Mouse (Mus musculus) CH12.LX (cell line): Measurements from ENCODE around the gene Ints1. TPM values are rescaled to one million over a fixed set of nuclear protein-coding genes. Genes with fewer than 3 reads are reported as not detected.

Experiments used
- DNase-seq: peaks from one replicate; pipeline ENCODE4 v3.0.0-alpha.2; 2013; ENCODE audit errors: extremely low read depth
- H3K27ac ChIP-seq: 2 replicates; pipeline ENCODE4 v1.5.1; 2012; ENCODE audit warnings: low read depth, mild to moderate bottlenecking, control low read depth, moderate library complexity; ENCODE audit not compliant: insufficient read depth
- H3K27me3 ChIP-seq: replicated peaks from 2 replicates; pipeline ENCODE3; 2012; ENCODE audit warnings: inconsistent platforms
- H3K36me3 ChIP-seq, 2 experiments: replicated peaks in 1 of 2; 2 replicates each; pipeline versions ENCODE3 to v1.6.1; 2012; ENCODE audit warnings: inconsistent platforms in 1 of 2, low read length in 1 of 2, mild to moderate bottlenecking in 1 of 2, mixed read lengths in 1 of 2, moderate library complexity in 1 of 2; ENCODE audit not compliant: control insufficient read depth in 1 of 2, insufficient read depth in 1 of 2
- H3K4me1 ChIP-seq, 2 experiments: 2 replicates each; pipeline ENCODE4 v1.6.1; 2012; ENCODE audit warnings: inconsistent platforms in 1 of 2, moderate library complexity in 1 of 2; ENCODE audit not compliant: insufficient read depth in 2 of 2, control insufficient read depth in 1 of 2
- H3K4me2 ChIP-seq: 2 replicates; pipeline ENCODE4 v1.6.1; 2012; ENCODE audit warnings: low read depth, mild to moderate bottlenecking, control low read depth; ENCODE audit not compliant: poor library complexity, insufficient read depth, severe bottlenecking
- H3K4me3 ChIP-seq, 3 experiments: fragments of 150-350 bp in 1 of 3; sonication (generic) in 1 of 3; replicated peaks in 1 of 3; 2 replicates each; pipeline versions ENCODE3 to v1.5.1; 2011 to 2012; ENCODE audit warnings: low read depth in 2 of 3, low read length in 2 of 3, mild to moderate bottlenecking in 2 of 3, moderate library complexity in 2 of 3, control low read depth in 1 of 3, improper control_type of control experiment in 1 of 3, inconsistent platforms in 1 of 3, mixed read lengths in 1 of 3; ENCODE audit not compliant: poor library complexity in 1 of 3
- H3K79me2 ChIP-seq: replicated peaks from 2 replicates; pipeline ENCODE4 v1.6.1; 2012; ENCODE audit warnings: mild to moderate bottlenecking, moderate library complexity; ENCODE audit not compliant: control insufficient read depth, poor library complexity, insufficient read depth, severe bottlenecking; ENCODE audit errors: extremely low read depth
- H3K9ac ChIP-seq: 2 replicates; pipeline ENCODE4 v1.6.1; 2012; ENCODE audit warnings: low read depth, mild to moderate bottlenecking, control low read depth, moderate library complexity; ENCODE audit not compliant: insufficient read depth
- H3K9me3 ChIP-seq: replicated peaks from 2 replicates; pipeline ENCODE3; 2012; ENCODE audit warnings: low read length, inconsistent platforms, mixed read lengths
- CHD1 ChIP-seq: IDR thresholded peaks from 2 replicates; pipeline ENCODE4 v1.6.1; 2012; ENCODE audit warnings: low read depth, low read length, improper control_type of control experiment, inconsistent platforms
- CTCF ChIP-seq, 2 experiments: IDR thresholded peaks in 1 of 2; conservative IDR thresholded peaks in 1 of 2; 2 replicates each; pipeline ENCODE4 v1.5.1; 2011 to 2012; ENCODE audit warnings: low read depth in 2 of 2, low read length in 2 of 2, improper control_type of control experiment in 1 of 2, inconsistent platforms in 1 of 2, mild to moderate bottlenecking in 1 of 2, moderate library complexity in 1 of 2
- ETS1 ChIP-seq: conservative IDR thresholded peaks from 2 replicates; pipeline ENCODE4 v1.6.1; 2012; ENCODE audit warnings: low read depth, mild to moderate bottlenecking, inconsistent platforms, low read length, improper control_type of control experiment, moderate library complexity
- GABPA ChIP-seq: IDR thresholded peaks from 2 replicates; pipeline ENCODE4 v1.6.1; 2012; ENCODE audit warnings: low read depth, low read length, improper control_type of control experiment, inconsistent platforms; ENCODE audit not compliant: insufficient replicate concordance
- JUN ChIP-seq: IDR thresholded peaks from 2 replicates; pipeline ENCODE4 v1.6.1; 2011; ENCODE audit warnings: low read depth, mild to moderate bottlenecking, low read length, improper control_type of control experiment, moderate library complexity; ENCODE audit not compliant: insufficient read depth
- JUND ChIP-seq: conservative IDR thresholded peaks from 2 replicates; pipeline ENCODE4 v1.6.1; 2011; ENCODE audit warnings: low read depth, low read length, improper control_type of control experiment
- MAFK ChIP-seq: IDR thresholded peaks from 2 replicates; pipeline ENCODE4 v1.6.1; 2011; ENCODE audit warnings: low read length, improper control_type of control experiment; ENCODE audit not compliant: insufficient replicate concordance
- MAX ChIP-seq: IDR thresholded peaks from 2 replicates; pipeline ENCODE4 v1.6.1; 2011; ENCODE audit warnings: low read length, improper control_type of control experiment
- MEF2A ChIP-seq: IDR thresholded peaks from 2 replicates; pipeline ENCODE4 v1.6.1; 2014; ENCODE audit warnings: low read depth, mild to moderate bottlenecking, inconsistent platforms, low read length, improper control_type of control experiment, borderline replicate concordance
- MXI1 ChIP-seq: IDR thresholded peaks from 2 replicates; pipeline ENCODE4 v1.6.1; 2011; ENCODE audit warnings: mild to moderate bottlenecking, low read depth, low read length, improper control_type of control experiment
- NRF1 ChIP-seq: IDR thresholded peaks from 2 replicates; pipeline ENCODE4 v1.6.1; 2014; ENCODE audit warnings: low read depth, mild to moderate bottlenecking, inconsistent platforms, low read length, improper control_type of control experiment, moderate library complexity
- PAX5 ChIP-seq: IDR thresholded peaks from 2 replicates; pipeline ENCODE4 v1.6.1; 2012; ENCODE audit warnings: low read length, inconsistent platforms, mixed read lengths
- POLR2A ChIP-seq: IDR thresholded peaks from 2 replicates; pipeline ENCODE4 v1.6.1; 2011; ENCODE audit warnings: low read depth, mild to moderate bottlenecking, improper control_type of control experiment, low read length
- RCOR1 ChIP-seq: conservative IDR thresholded peaks from 2 replicates; pipeline ENCODE4 v1.6.1; 2012; ENCODE audit warnings: low read depth, mild to moderate bottlenecking, inconsistent platforms, low read length, improper control_type of control experiment
- SIN3A ChIP-seq: IDR thresholded peaks from 2 replicates; pipeline ENCODE4 v1.6.1; 2012; ENCODE audit warnings: low read length, improper control_type of control experiment, inconsistent platforms
- SMC3 ChIP-seq: IDR thresholded peaks from 2 replicates; pipeline ENCODE4 v1.6.1; 2011; ENCODE audit warnings: low read depth, low read length, improper control_type of control experiment
- TBP ChIP-seq: conservative IDR thresholded peaks from 2 replicates; pipeline ENCODE4 v1.6.1; 2011; ENCODE audit warnings: low read depth, low read length, improper control_type of control experiment
- TCF12 ChIP-seq: IDR thresholded peaks from 2 replicates; pipeline ENCODE4 v1.6.1; 2014; ENCODE audit warnings: low read depth, mild to moderate bottlenecking, inconsistent platforms, low read length, improper control_type of control experiment
- USF2 ChIP-seq: conservative IDR thresholded peaks from 2 replicates; pipeline ENCODE4 v1.6.1; 2011; ENCODE audit warnings: low read depth, low read length, improper control_type of control experiment
- ZC3H11A ChIP-seq: IDR thresholded peaks from 2 replicates; pipeline ENCODE4 v1.6.1; 2012; ENCODE audit warnings: low read depth, mild to moderate bottlenecking, inconsistent platforms, low read length, improper control_type of control experiment
- ZKSCAN1 ChIP-seq: IDR thresholded peaks from 2 replicates; pipeline ENCODE4 v1.6.1; 2012; ENCODE audit warnings: low read depth, inconsistent platforms, low read length, improper control_type of control experiment, borderline replicate concordance
- dilution Hi-C: fragments of 300-500 bp; cut with MboI; formaldehyde crosslinking; loops from 2 replicates; pipeline ENCODE4 v1.14.3; 2020; ENCODE audit warnings: low sequenced_read_pairs; ENCODE audit not compliant: extremely low pct_unique_long_range_greater_than_20kb, extremely low pct_ligation_motif_present
- in situ Hi-C: fragments of 300-500 bp; cut with MboI; formaldehyde crosslinking; loops from 3 replicates; pipeline ENCODE4 v1.14.3; 2019; ENCODE audit warnings: low sequenced_read_pairs, low pct_ligation_motif_present, low pct_unique_long_range_greater_than_20kb, mixed read lengths
- polyA plus RNA-seq: library from polyadenylated mRNA; unstranded; fragments of >175 nt; gene quantifications from 2 replicates; pipeline ENCODE4 v1.2.1, GENCODE M21; 2012; ENCODE audit warnings: low read depth; ENCODE audit not compliant: insufficient read length
- total RNA-seq, 2 experiments: library from RNA; depleted of rRNA; stranded (reverse); fragments of 300-350 nt in 1 of 2; fragments of >200 nt in 1 of 2; gene quantifications; 2 replicates each; pipeline ENCODE4 v1.2.3; 2012 to 2014

Ints1 gene
- total and polyA plus RNA-seq, 3 experiments: 19.8 to 88.2 (median 72.1) TPM

GRCm38 (mm10) chr5:139801880-139802279, 26.4 kb upstream of the Ints1 start:
- peaks cover 10% of the 10 kb centered on the region for H3K79me2 ChIP-seq
- no peaks in the 10 kb centered on the region for H3K4me1 ChIP-seq
- DNase-seq: no peak
- H3K4me3 ChIP-seq: no peak overlapping the region
- peaks cover 32 to 59% of the 10 kb centered on the region in 2 experiments for H3K36me3 ChIP-seq
- H3K27ac ChIP-seq: no peak overlapping the region
- no peak overlapping the region for H3K9ac ChIP-seq
- dilution Hi-C loops: no loop called here
- no peaks in the 10 kb centered on the region for H3K27me3 ChIP-seq
- in situ Hi-C loops: no loop called here
- TF ChIP-seq ZKSCAN1 (no peak), TBP (no peak), CTCF (conservative IDR thresholded peaks at IDR 0.05 in 1 of 2, IDR thresholded peaks at IDR 0.05 in 1 of 2; ENCODE audit: low read depth in 2 of 2, low read length in 2 of 2) (no peak), MAX (no peak), CHD1 (no peak), TCF12 (no peak), MAFK (no peak), MXI1 (no peak), SIN3A (no peak), RCOR1 (no peak), USF2 (no peak), NRF1 (no peak)
- no peaks in the 10 kb centered on the region for H3K9me3 ChIP-seq
- H3K4me2 ChIP-seq: no peak overlapping the region

DNA sequence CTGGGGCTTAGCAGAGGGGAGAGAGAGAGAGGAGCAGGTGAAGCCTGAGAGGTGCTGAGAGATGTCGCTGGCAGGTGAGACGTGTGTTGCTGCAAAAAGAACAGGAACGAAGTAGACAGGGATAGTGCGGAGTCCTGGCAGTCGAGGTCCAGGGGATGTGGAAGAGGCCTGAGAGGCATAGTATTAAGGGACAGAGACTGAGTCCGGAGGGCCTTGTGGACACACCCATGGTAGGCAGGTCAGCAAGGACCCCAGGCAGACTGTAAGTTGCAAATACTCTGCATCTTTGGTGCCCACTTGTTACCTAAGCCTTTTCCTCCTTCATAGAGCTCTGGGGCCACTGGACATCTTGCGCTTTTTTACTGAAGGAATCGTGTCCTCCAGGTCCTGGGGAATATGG, 25.8 kb upstream of the Ints1 start:
- H3K27me3 ChIP-seq: no peaks in the 10 kb centered on the region

More for the DNA sequence above, 25.8 kb upstream of the Ints1 start:
- dilution Hi-C loops: no loop called here
- peaks cover 32 to 64% of the 10 kb centered on the region in 2 experiments for H3K36me3 ChIP-seq
- peaks cover 16% of the 10 kb centered on the region for H3K79me2 ChIP-seq
- peaks cover 0 to under 1% of the 10 kb centered on the region in 2 experiments; a peak in 1 of 4 replicates for H3K4me1 ChIP-seq
- no peaks in the 10 kb centered on the region for H3K9me3 ChIP-seq
- no peak overlapping the region for H3K4me2 ChIP-seq
- no peak for DNase-seq
- no peak overlapping the region for H3K9ac ChIP-seq
- H3K4me3 ChIP-seq: no peak overlapping the region
- H3K27ac ChIP-seq: no peak overlapping the region
- TF ChIP-seq ETS1 (no peak), NRF1 (no peak), SMC3 (no peak), GABPA (no peak), USF2 (no peak), ZC3H11A (no peak), PAX5 (no peak), ZKSCAN1 (no peak), RCOR1 (no peak), JUN (no peak), POLR2A (no peak), JUND (no peak), MAX (no peak), MEF2A (no peak)
- in situ Hi-C loops: no loop called here
